Mouse (Mus musculus) heart, adult 11 months (tissue): ENCODE results near the gene Ddx4.
A peak's percentile ranks its signal among the peaks of the same experiment; 100 is the strongest.
"Not testable (repeated sequence)": the region's sequence is repeated elsewhere in the genome, so short reads cannot be mapped to it uniquely, and the experiment has no call there.

ENCODE experiments used
- DNase-seq: peaks from one replicate; pipeline ENCODE4 v3.0.0; 2022

Gene Ddx4

DNA sequence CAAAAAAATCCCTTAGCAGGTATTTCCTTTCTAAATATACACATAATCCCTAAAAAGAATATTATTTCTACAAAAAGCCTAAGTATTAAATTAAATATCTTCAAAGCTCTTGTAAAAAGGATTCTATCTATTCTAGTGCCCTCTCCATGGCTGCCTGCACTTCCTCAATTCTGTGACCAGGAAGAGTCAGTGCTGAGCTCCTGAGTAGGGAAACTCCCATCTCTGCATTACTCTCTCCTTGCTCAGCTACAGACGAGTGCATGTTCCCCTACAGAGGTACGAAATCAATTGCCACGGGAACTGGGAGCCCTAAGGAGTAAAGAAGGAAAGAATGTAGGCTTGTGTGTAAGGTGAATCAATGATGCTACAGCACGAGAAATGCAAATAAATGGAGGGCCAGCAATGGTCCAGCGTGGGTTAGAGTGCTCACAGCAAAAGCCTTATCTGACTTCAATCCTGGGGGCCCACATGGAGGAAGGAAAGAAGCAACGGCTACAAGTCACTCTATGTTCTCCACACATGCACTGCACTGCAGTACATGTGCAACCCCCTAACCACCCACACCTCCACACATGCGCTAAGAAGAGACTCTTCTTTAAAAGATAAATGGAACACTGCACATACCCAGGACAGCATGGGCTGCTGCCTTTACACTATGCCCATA, 17.0 kb downstream of the Ddx4 start:
- DNase-seq = no peak

DNA sequence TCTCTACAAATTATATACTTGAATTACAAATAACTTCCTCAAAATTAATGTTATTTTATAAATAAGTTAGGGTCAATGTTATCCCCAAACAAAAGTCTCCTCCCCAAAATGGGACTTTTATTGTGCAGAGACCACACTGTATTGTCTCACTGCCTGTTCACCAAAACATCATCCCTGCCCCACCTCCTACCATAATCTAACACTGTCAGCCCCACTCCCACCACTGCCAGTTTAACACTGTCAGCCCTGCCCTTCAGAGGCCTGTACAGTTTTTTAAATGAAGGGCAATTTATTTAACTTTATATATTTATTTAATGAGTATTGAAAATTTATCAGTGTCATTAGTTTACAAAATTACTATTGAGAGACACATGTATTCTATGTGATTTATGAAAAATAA, 26.7 kb downstream of the Ddx4 start:
- DNase-seq = no peak

DNA sequence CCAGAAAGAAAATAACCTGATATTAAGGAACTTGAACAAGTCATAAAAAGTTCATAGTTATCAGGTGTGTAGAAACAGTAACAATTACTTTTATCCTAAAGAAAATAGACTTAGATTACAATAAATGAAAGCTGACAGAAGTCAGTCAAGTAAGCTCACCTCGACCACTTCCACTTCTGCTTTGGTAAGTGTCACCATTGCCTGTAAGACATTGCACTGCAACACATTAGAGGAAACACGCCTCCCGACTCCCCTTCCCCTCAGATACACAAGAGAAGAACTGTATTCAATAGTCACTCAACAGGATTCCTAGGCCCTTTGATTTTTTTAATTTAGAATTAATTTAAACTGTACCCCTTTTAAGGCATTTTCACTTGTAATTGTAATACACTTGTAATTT, 27.7 kb downstream of the Ddx4 start:
- no peak for DNase-seq

DNA sequence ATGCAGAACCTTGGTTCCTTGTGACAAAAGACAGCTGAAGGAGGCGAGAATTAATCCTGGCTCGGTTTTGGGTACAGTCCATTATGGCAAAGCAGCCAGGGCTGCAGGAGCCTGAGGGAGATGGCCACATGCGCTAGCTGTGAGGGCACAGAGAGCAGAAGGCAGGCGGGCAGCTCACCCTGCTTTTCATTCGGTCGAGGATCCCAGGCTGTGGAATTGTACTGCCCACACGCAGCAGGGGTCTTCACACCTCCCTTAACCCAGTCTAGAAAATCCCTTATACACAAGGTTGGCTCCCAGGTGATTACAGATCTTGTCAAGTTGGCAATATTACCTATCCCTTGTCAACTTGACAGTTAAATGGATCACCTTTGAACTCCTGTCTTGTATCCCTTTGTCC, 28.6 kb downstream of the Ddx4 start:
- DNase-seq = no peak

DNA sequence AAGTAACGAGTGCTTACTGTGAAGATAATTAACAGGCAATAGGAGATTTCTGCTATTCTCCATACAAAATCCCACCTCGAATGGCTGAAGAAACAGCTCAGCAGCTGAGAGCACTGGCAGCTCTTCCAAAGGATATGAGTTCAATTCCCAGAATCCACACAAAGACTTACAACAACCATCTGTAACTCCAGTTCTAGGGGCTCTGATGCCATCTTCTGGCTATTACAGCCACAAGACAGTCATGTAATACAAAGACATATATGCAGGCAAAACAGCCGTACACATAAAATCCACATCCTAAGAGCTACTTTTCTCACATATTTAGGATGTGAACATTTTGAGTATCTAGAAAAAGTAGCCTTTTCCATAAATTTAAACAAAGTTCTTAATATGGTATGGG, 30.7 kb downstream of the Ddx4 start:
- DNase-seq = no peak

DNA sequence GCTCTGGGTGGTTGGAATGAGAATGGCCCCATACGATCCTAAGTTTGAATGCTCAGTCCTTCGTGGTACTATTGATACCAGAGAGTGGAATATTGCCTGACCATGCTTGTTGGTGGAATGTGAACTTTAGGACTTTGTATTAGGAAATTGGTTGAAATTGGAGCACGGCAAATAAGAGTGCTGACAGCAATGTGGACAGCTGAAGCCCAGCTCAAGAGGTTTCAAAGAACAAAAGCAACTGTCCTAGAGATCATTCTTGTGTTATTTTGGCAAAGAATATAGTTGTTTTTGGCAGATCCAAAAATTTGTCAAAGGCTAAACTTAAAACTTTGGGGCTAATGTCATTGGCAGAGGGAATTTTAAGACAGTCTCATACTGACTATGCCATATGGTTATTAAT, 43.7 kb downstream of the Ddx4 start:
- no peak for DNase-seq

DNA sequence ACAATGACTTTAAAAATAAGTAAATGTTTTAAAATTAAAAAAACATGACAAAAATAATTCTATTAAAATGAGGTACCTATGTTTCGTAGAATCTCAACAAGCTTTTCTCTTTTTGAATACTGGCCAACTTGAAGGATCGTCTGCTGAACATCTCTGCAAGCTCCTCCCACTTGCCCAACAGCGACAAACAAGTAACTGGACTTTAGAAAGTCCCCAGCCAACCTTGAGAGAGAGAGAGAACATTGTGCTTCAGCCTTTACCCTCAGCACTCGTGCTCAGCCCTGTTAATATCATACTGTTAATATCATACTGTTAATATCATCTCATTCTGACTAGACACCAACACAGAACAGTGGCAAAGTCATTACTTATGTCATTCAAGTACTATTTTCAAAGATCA, 47.9 kb downstream of the Ddx4 start:
- no peak for DNase-seq

DNA sequence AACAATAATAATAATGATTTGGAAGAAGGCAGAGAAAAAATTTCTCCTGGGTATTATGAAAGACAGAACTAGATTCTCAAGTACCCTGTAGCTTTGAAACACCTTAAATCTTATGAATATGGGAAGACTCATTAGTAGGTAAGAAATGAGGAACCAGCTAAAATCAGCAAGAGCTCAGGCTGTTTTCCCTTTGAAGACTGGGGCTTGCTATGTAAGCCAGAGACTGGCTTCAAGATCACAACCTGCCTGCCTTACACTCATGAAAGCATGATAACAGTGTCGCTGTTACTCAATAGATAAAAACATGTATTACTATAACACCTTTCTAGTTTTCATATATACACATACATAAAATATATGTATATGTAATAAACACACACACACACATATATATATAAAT, 48.4 kb downstream of the Ddx4 start:
- DNase-seq = no peak

DNA sequence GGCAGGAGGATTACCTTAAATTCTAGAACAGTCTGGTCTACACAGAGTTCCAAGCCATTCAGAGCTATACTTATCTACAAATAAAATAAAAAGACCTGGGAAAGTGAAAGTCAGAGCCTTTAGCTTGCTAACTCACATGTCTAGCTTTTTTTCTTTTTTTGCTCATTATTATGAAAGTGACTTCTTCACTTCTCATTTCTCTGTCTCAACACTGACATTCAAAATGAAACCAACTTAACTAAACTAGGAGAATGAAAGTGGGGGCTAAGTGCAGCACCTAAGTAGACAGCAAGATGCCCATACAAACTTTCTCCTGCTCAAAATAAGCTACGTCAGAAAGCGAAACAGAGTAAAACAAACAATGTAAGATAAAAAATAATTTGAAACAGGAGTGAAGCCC, 49.7 kb downstream of the Ddx4 start:
- no peak for DNase-seq

DNA sequence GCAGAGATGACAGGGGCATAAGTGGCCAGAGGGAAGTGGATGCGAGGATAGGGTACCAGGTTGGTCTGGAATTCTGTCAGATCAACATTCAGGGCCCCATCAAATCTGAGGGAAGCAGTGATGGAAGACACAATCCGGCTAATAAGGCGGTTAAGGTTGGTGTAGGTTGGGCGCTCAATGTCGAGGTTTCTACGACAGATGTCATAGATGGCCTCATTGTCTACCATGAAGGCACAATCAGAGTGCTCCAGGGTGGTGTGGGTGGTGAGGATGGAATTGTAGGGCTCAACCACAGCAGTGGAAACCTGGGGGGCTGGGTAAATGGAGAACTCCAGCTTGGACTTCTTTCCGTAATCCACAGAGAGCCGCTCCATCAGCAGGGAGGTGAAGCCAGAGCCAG, 58.0 kb downstream of the Ddx4 start, which contains the start of gene Il31ra:
Gene Il31ra, minus strand, starts transcription at position 101 of the 400 bp plus-strand sequence.
- DNase-seq = not testable (repeated sequence)

DNA sequence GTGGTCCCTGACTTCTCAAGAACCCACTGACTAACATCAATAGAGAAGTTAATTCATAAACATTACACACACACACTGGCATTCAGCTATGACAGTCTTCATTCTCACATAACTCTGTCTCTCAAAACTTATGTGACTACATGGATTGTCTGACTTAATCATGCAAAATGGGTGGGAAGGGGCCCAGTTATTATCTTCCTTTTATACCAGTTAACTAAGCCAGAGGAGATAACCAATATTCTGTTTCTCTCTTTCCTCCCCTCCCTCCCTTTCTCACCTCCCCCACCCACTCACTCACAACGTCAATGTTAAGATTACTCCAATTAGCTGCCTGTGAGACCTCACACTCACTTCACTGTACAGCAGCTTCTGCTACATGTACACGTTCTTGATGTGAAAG, 62.0 kb downstream of the Ddx4 start:
- no peak for DNase-seq

DNA sequence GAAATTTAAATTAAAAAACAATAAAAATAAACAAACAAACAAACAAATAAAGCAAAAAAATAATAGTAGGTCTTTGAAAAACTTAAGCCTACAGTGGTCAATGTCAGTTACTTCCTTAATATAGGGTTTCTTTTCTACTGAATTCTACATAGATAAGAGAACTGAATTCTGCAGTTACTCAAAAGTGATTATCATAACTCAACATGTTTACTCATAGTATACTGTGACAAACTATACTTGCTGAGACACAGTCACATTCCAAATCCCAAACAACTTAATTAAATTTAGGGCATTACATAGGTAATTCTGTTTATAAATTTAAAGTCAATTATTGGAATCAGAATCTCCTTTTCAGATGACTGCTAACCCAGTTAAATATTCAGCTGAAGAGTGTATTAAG, 62.6 kb downstream of the Ddx4 start:
- no peak for DNase-seq

DNA sequence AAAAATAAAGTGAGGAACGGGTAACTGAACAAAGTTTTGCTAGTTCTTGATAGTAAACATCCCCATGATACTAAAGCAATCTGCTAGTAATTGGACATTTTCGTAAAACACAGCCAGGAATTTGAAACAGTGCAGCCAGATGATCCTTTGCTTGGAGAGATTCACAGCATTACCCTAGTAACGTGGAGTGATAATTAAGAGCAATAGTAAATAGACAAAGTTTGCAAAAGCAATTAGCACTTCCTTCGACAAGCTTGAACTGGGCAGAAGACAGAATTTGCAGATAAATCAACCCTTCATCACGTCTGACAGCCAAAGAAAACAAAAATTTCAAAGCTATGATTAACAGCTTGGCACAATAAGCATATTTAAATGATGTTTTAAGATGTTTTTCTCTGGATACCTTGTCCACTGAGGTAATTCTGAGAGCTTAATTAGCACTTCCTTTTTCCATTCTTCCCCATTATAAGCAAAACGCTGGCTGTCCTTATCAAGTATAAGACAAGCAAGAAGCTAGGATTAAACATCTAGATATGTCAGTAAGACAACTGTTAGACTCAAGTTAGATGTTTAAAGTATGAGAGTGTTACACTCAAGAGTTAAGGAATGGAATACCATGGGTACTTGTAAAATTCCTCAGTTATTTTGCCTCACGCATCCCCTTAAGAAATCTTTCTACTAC, 67.6 kb downstream of the Ddx4 start:
- no peak for DNase-seq

DNA sequence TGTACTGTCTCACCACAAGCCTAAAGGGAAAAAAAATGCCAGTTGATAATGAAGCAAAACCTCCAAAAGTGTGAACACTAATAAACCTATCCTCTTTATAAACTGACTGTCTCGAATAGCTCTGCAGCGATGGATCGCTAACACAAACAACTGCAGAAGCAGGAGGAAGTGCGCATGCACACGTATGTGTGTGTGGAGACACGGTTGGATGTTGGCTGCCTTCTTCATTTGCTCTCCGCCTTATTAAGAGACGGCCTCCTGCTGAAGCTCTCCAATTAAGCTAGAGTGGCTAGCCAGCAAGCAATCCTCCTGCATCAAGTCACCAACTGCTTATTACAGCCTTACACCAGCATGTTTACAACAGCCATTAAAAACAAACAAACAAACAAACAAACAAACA, 70.0 kb downstream of the Ddx4 start:
- no peak for DNase-seq

DNA sequence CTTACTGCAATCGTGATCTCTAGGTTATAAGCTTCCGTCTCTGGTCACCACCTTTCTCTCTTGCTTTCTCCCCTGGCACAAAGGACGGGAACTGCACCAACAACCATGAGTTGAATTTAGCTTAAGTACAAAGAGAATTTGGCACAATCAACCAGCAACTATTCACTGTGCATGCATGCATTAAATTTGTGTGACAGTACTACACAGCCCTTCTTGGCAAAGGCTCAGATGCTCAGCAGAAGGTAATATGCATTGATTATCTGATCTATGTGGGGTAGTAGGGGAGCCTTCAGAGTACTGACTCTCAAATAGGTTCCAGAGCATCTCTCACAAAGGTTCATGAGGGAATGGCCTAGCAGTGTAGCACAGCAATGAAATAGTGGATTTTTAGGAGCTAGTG, 70.5 kb downstream of the Ddx4 start:
- DNase-seq = no peak

DNA sequence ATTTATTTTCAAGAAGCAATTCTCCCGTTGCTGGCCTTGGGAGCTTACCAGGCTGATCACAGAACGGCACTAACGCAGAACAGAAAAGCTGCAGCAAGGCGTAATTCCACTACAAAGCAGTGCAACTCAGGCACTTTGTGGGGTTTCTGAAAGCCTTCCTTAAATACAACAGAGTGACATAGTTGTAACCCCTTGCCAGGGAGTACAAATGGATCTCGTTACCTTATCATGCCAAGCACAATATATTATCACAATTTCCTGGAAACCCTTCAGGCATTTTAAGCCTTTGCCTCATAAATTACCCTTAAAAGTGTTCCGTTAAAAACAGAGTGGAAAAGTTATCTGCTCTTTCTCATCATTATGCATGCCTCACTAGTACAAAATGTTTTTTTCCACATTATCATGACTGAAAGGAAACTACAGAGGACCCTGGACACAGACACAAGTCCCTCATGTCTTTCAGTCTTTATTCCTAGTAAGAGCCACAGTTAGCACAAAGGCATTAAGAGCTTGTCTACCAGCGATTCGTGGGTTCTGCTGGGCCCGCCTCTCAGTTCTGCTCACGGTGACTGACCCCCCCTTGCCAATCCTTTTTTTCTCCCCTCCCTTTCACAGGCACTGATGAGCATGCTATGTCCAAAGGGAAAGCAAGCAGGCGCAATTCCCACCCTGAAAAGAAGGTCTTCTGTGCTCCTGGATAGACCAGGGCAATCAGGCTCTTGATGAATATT, 71.5 kb downstream of the Ddx4 start:
- no peak for DNase-seq

DNA sequence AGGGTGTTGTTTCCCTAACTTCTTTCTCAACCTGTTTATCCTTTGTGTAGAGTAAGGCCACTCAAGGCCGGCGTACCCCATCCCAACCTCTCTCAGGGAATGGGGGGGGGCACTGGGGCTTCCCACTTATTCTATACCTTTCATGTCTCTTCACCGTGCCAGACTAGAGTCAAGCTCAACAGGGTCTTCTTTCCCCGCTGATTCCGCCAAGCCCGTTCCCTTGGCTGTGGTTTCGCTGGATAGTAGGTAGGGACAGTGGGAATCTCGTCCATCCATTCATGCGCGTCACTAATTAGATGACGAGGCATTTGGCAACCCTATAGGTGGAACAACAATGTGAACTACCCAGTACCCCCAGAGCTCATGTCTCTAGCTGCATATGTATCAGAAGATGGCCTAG, 74.2 kb downstream of the Ddx4 start:
- DNase-seq = peak; percentile 100

DNA sequence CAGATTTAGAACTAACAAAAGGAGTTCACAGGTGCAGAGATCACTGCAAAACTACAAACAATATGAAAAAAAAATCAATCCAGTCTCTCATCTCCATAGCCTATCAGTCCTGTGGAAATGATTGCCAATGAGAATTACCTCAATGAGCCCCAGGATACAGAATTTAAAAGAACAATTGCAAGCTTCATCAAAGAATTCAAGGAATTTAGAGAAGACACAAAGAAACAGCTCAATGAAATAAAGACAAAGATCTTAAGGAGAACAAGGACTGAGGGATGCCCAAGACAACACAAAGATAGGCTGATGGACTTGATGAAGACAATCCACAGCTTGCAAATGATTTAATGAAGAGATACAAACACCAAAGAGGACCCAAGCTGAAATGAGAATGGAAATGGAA, 78.5 kb downstream of the Ddx4 start:
- DNase-seq = peak; percentile 4

DNA sequence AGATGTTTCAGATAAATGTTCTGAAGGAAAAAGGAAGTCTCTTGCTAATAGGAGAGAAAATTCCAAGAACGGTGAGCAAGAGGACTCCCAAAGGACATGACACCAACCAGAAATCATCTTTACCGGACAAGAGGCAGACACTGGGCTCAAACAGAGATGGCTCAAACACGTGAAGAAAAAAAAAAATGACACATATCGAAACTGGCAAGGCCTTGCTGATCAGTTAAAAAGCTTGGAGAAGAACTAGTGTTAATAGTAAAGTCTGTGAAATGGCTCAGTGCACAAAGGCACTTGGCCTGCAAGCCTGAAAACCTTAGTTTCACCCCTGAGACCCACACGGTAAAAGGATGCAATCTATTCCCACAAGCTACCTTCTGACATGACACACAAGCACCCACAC, 81.5 kb downstream of the Ddx4 start:
- DNase-seq = peak; percentile 9

DNA sequence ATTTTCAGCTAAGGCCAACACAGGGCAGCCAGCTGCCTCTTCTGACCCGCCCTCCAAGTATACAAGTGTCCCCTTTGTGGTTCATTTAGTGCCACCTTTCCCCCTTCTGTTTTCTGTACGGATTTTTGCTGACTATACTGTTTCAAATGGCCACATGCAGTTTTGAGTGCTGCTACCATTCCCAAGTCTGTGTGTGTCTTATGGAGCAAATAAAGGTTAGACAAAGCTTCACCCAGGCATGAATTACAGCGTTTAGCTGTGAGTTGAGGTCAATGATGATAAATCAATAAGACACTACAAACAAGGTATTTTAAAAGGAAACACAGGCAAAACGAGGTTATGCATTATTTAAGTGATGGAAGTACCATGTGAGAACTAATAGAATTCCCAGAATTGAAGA, 82.7 kb downstream of the Ddx4 start:
- DNase-seq = peak; percentile 17

DNA sequence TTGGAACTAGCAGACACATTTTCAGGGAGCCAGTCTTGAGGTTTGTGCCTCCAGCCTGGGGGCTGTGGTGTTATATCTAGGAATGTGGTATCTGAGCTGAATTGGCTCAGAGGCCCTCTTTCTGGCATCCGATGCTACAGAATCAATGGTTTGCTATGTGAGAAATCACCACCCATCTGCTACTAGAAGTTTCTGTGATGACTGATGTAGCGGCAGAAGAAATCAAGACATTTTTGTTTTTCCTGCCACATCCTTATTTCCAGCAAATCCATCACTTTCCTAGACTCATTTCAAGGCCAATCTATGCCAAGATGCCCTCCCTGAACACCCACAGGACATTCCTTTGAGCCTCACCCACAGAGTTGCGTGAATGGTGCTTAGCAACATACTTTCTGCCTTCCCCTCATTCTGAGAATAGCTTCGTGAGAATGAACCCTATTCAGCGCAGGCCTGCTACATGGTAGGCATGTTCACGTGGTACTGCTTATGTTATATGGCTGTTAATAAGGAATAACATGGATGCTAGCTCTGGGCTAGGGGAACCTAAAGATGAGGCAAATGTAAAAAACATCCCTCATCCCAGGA, 91.6 kb downstream of the Ddx4 start:
- peak; percentile 53 for DNase-seq

DNA sequence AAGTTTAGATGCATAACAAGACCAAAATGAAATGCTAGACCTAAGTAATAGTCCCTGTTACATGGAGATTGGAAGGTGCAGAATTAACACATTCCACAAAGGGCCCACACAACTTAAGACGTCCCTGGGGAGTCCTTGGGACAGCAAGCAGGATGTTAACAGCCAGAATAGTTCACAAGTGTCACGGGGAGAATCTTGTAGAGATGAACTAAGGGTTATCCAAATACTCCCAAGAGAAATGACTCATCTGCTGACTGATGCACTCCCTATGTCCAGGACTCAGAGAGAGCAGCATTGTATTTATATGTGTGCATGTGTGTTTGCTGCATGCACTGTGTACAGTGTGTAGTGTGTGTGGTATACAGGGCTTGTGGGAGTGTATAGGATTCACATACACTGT, 95.8 kb downstream of the Ddx4 start:
- peak; percentile 14 for DNase-seq

DNA sequence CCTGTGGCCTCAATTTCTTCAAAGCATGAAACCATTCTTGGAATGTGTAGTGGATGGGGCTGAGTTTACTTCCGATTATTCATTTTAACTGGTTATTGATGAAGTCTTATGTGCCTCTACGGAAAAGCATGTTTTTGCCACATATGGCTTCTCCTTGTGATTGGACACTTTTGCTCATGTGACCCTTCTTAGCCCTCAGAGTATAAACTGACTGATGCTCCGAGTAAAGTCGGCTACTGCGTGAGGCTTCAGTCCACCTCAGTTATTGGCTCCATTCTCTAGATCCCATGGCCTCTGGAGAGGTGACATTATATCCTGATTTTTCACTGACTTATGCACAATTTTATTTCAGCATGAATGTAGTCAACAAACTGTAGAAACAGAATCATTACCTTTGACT, 99.0 kb downstream of the Ddx4 start:
- DNase-seq = peak; percentile 54
